Mouse (Mus musculus): ENCODE measurements at regions not wholly inside any gene's neighbourhood (a gene's known extent, or its start where the extent isn't known, plus 50 kb on each side); places are given as distances from the start of the nearest gene placed in this dataset.

DNA sequence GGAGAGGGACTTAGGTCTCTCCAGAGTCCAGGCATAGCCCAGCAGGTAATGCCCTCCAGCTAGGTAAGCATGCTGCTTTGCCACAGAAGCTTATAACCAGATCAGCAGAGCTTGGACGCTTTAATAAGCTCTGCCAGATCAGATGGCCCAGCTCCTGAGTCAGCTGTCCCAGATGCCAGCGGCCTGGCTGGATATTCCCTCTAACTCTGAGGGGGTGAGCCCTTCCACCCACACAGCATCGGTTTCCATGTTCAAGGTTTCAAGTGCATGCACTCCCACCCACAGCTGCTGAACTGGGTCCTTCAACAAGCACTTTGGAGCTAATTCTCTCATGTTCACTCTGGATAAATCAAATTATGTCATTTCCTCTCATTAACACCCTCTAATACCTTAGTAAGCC, 417.3 kb downstream of the 1810013L24Rik start:
- TF ChIP-seq POLR2A (IDR thresholded peaks at IDR 0.05; ENCODE audit: low read depth, low read length) = no peak
- TF ChIP-seq CTCF (conservative IDR thresholded peaks at IDR 0.05; ENCODE audit: insufficient read depth, insufficient read length, low read depth, low read length) = no peak

All from kidney, adult 2 months (tissue).